Mouse (Mus musculus) limb, embryonic 14.5 days (tissue): Measurements from ENCODE around the gene Dnajb4. TPM values are rescaled to one million over a fixed set of nuclear protein-coding genes. Genes with fewer than 3 reads are reported as not detected.

ENCODE experiments used
- ATAC-seq: fragments of 200-750 bp; cut with Nextera tagmentation; 2 replicates; pipeline ENCODE4 v1.8.0; 2017; ENCODE audit warnings: low read depth, moderate number of reproducible peaks, moderate TSS enrichment; ENCODE audit not compliant: low FRiP score
- DNase-seq: peaks from one replicate; pipeline ENCODE4 v3.0.0-alpha.2; 2015; ENCODE audit warnings: low spot score
- H3K27ac ChIP-seq: fragments of 300-500 bp; sonication (generic); replicated peaks from 2 replicates; pipeline ENCODE4 v1.5.1; 2014; ENCODE audit warnings: low read depth, mild to moderate bottlenecking, low read length, moderate library complexity, mixed read lengths
- H3K27me3 ChIP-seq: fragments of 300-500 bp; sonication (generic); 2 replicates; pipeline ENCODE4 v1.6.1; 2014; ENCODE audit warnings: low read length, mixed read lengths; ENCODE audit not compliant: control insufficient read depth, insufficient read depth
- H3K36me3 ChIP-seq: fragments of 300-500 bp; sonication (generic); 2 replicates; pipeline ENCODE4 v1.6.1; 2014; ENCODE audit warnings: mild to moderate bottlenecking, low read length, moderate library complexity, mixed read lengths; ENCODE audit not compliant: control insufficient read depth, insufficient read depth
- H3K4me1 ChIP-seq: fragments of 300-500 bp; sonication (generic); 2 replicates; pipeline ENCODE4 v1.6.1; 2014; ENCODE audit warnings: antibody characterized with exemption, low read length, mixed read lengths; ENCODE audit not compliant: control insufficient read depth, insufficient read depth
- H3K4me2 ChIP-seq: fragments of 300-500 bp; sonication (generic); replicated peaks from 2 replicates; pipeline ENCODE4 v1.6.1; 2014; ENCODE audit warnings: low read depth, mild to moderate bottlenecking, low read length, moderate library complexity; ENCODE audit not compliant: severe bottlenecking
- H3K4me3 ChIP-seq: fragments of 300-500 bp; sonication (generic); replicated peaks from 2 replicates; pipeline ENCODE4 v1.5.1; 2014; ENCODE audit warnings: low read length
- H3K9ac ChIP-seq: fragments of 300-500 bp; sonication (generic); 2 replicates; pipeline ENCODE4 v1.6.1; 2014; ENCODE audit warnings: mild to moderate bottlenecking, low read depth, low read length, moderate library complexity; ENCODE audit not compliant: severe bottlenecking
- H3K9me3 ChIP-seq: fragments of 300-500 bp; sonication (generic); 2 replicates; pipeline ENCODE4 v1.6.1; 2016; ENCODE audit warnings: low read length; ENCODE audit not compliant: control insufficient read depth
- POLR2A ChIP-seq: fragments of 200-500 bp; IDR thresholded peaks from 2 replicates; pipeline ENCODE4 v1.8.0; 2012; ENCODE audit warnings: inconsistent platforms, mild to moderate bottlenecking, moderate library complexity, borderline replicate concordance; ENCODE audit not compliant: insufficient read depth, insufficient read length; ENCODE audit errors: extremely low read depth
- WGBS: fragments of 180-500 bp; shearing (Covaris S2); extraction: QIAGEN DNeasy Blood & Tissue Kit; methylation state at CpG from one replicate; pipeline ENCODE4 v1.1.7; 2014; 5-methylcytosine and 5-hydroxymethylcytosine counted together
- polyA plus RNA-seq, 2 experiments: library from polyadenylated mRNA; depleted of rRNA in 1 of 2; stranded (reverse) in 1 of 2; unstranded in 1 of 2; fragments of >200 nt; fragmentation: Nextera tagmentation in 1 of 2; extraction: Ambion mirVana in 1 of 2; gene quantifications; 2 replicates each; pipeline versions ENCODE4 v1.2.1 to v1.2.3; 2012 to 2014

Dnajb4 gene
- polyA plus RNA-seq, 2 experiments, result 19.2 to 31.6 TPM

DNA sequence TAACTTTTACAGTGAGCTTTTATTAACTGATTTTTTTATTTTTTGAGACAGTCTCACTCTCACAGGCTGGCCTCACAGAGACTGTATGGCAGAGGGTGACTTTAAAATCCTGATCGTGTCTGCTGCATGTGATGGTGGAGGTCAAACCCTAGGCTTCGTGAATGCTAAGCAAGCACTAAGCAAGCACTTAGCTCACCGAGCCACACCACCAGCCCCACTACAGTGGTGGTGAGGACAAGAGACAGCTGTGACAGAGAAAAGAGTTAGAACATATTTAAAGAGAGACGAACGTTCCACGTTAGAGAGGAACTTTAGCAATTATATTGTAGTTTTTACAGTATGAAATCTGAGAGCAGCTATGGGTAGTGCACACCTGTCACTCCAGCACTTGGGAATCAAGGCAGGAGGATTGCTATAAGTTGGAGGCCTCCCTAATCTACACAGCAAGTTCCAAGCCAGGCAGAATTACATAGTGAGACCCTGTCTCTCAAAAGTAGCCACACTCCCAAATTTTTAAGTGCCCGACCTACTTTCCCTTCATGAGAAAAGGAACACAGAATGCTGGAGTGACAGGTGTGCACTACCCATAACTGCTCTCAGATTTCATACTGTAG is 37.7 kb downstream of the Dnajb4 start:
- DNase-seq (no peak), ATAC-seq (peak; percentile 65)
- no peak overlapping the region for H3K4me3 ChIP-seq
- H3K36me3 ChIP-seq, result no peaks in the 10 kb centered on the region
- H3K27me3 ChIP-seq, result no peaks in the 10 kb centered on the region
- no peaks in the 10 kb centered on the region for H3K9me3 ChIP-seq
- TF ChIP-seq POLR2A, result no peak
- H3K9ac ChIP-seq, result no peak overlapping the region
- H3K4me1 ChIP-seq, result no peaks in the 10 kb centered on the region
- H3K27ac ChIP-seq, result no peak overlapping the region
- no peak overlapping the region for H3K4me2 ChIP-seq
- WGBS, result 57% methylated on average over 7 of the region's 7 CpGs

GRCm38 (mm10) chr3:152171862-152172261 is 38.2 kb downstream of the Dnajb4 start:
- Histone ChIP-seq H3K27ac (no peak overlapping the region), H3K27me3 (no peaks in the 10 kb centered on the region), H3K4me3 (no peak overlapping the region), H3K4me1 (peaks cover 2% of the 10 kb centered on the region; the same call in 1 of the 2 replicates), H3K9me3 (no peaks in the 10 kb centered on the region), H3K4me2 (no peak overlapping the region), H3K36me3 (no peaks in the 10 kb centered on the region), H3K9ac (no peak overlapping the region)
- no peak for TF ChIP-seq POLR2A
- DNase-seq (no peak), ATAC-seq (no peak)
- 63% methylated on average over 7 of the region's 7 CpGs for WGBS

DNA sequence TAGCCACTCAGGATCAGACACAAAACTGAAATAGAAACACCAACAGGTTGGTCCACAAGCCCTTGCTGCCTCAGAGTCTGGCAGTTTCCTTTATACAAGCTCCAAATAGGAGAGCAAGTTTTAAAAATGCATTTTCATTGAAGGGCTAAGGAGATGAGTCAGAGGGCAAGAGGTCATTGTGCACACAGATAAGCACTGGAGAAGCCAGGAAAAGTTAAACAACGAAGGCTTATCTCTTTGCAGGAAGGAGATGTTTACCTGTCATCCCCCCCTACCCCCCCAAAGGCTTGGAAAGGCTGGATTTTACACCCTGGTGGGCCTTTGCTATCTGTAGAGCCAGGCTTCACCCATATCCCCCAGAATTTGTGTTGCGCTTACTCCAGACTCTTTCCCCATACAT is 38.9 kb downstream of the Dnajb4 start:
- DNase-seq (no peak), ATAC-seq (no peak)
- Histone ChIP-seq H3K9ac (no peak overlapping the region), H3K27me3 (0 out of 2 replicates have a peak, but pooled peaks cover 2% of the 10 kb centered on the region), H3K9me3 (no peaks in the 10 kb centered on the region), H3K36me3 (no peaks in the 10 kb centered on the region), H3K27ac (no peak overlapping the region), H3K4me3 (no peak overlapping the region), H3K4me1 (peaks cover 5% of the 10 kb centered on the region; the same call in 1 of the 2 replicates), H3K4me2 (no peak overlapping the region)
- TF ChIP-seq POLR2A, result no peak
- 69% methylated on average over 2 of the region's 2 CpGs for WGBS

DNA sequence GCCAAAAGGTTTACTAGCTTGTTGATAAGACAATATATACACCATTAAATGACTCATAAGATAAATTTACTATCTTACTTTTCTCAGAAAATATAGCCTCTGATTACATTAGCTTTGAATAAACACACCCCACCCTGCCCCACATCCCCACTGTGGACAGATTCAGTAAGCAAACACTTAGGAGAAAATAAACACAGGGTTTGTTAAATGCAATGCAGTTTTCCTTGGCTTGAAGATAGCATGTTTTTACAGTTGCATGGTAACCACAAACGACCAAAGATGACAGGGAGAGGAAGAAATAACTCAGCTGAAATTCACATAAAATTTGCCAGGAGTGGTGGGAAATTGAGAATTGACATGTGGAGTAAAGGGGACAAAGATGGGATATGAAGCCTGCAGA is 39.7 kb downstream of the Dnajb4 start:
- WGBS, result 35% methylated on average over 1 of the region's 1 CpGs
- Histone ChIP-seq H3K4me1 (peaks cover 9% of the 10 kb centered on the region), H3K9ac (no peak overlapping the region), H3K27ac (no peak overlapping the region), H3K9me3 (no peaks in the 10 kb centered on the region), H3K36me3 (no peaks in the 10 kb centered on the region), H3K27me3 (0 out of 2 replicates have a peak, but pooled peaks cover 9% of the 10 kb centered on the region), H3K4me3 (no peak overlapping the region), H3K4me2 (no peak overlapping the region)
- no peak for TF ChIP-seq POLR2A
- no peak for DNase-seq
- no peak for ATAC-seq

- no peak for TF ChIP-seq POLR2A
- Histone ChIP-seq H3K4me2 (no peak overlapping the region), H3K9ac (no peak overlapping the region), H3K4me3 (no peak overlapping the region), H3K27me3 (0 out of 2 replicates have a peak, but pooled peaks cover 9% of the 10 kb centered on the region), H3K36me3 (no peaks in the 10 kb centered on the region), H3K27ac (no peak overlapping the region), H3K9me3 (no peaks in the 10 kb centered on the region), H3K4me1 (peaks cover 12% of the 10 kb centered on the region)
- WGBS, result 95% methylated on average over 10 of the region's 10 CpGs
- no peak for ATAC-seq
- no peak for DNase-seq
Measured at GRCm38 (mm10) chr3:152168007-152168406, 42.1 kb downstream of the Dnajb4 start.
